Mouse (Mus musculus): ENCODE measurements around the gene Zic5. TPM values are rescaled to one million over a fixed set of nuclear protein-coding genes. Genes with fewer than 3 reads are reported as not detected.
A peak's percentile ranks its signal among the peaks of the same experiment; 100 is the strongest.

The Zic5 gene
- total RNA-seq, 2 experiments from 2014 or later: 5.2 to 6.2 TPM

DNA sequence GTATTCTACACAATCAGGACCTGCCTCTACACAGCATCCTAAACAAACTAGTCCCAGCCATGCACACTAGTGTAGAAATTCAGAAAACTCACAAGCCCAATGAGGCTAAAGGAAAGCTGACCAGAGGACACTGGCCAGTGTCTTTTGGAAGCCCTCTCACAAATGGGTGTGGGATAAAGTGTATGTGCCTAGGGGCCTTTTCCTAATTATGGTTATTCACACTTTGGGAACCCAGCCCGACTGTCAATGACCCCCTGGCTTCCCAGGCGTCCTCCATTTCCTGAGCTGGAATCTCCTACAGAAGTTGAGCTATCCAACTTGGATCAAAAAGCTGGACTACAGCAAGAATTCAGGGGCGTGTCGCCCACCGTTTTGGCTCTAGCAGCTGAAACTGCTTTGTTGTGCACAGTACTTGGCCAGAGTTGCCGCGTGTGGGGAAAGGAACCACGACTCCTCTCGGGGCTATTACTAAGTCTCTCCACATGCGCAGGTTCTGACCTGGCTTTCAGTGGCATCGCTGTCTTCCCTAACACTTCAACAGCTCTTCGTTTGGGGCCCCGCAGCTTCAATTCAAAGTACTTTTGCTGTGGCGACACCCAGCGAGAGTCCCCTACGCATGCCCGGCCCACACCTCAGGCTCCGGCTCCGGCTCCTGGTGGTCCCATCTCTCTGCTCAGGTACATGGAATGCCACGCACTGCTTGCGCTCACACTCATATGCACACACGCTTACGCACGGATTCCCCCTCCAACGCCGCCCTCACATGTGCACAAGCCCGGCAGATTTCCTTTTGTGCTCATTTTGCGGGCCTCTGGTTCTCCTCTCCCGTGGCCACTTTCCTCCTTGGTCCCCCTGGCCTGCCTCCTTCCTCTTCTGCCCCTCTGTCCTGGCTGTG, 15.6 kb downstream of the Zic5 start:
- DNase-seq (ENCODE audit: low spot score in 2 of 2): no peak

GRCm38 (mm10) chr14:122436850-122437249, 28.6 kb downstream of the Zic5 start:
- peak in 1 of 2 experiments; percentile 10 for DNase-seq (ENCODE audit: low spot score in 2 of 2)

- DNase-seq (ENCODE audit: low spot score in 2 of 2): no peak
These were observed 31.4 kb downstream of the Zic5 start for GRCm38 (mm10) chr14:122434039-122434438.

GRCm38 (mm10) chr14:122432558-122432957, 32.9 kb downstream of the Zic5 start:
- DNase-seq (ENCODE audit: low spot score in 2 of 2): no peak

DNA sequence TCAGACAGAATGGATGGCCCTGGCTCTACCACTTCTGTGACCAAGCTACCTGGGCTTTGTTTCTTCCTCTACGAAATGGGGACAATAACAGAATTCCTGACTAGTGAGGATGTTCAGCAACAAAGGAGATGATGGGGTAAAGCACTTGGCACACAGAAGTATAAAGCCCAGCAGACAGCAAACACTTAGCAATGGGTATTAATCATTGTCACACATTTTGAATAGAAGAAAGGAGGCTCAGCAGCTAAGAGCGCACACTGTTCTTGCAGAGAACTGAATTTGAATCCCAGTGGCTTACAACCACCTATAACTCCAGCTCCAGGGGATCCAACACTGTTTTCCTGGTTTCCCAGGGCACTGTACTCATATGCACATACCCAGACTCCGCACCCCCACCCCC, 37.8 kb downstream of the Zic5 start:
- DNase-seq (ENCODE audit: low spot score in 2 of 2): no peak

DNA sequence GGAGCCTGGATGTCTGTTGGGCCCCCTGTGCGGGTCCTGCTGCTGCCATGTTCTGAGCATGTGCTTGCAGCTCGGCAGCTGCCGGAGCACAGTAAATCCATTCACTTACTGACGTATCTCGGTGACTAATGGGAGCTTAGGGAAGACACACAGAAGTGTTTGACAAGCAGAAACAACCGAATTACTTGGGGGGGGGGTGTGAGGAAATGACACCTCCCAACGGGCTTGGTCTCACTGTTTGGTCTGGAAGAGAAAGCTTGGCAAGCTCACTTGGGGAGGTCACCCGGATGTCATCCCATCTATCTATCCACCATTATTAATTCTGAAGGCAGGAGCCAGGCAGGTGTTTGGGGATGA, 38.3 kb downstream of the Zic5 start:
- no peak for DNase-seq (ENCODE audit: low spot score in 2 of 2)

DNA sequence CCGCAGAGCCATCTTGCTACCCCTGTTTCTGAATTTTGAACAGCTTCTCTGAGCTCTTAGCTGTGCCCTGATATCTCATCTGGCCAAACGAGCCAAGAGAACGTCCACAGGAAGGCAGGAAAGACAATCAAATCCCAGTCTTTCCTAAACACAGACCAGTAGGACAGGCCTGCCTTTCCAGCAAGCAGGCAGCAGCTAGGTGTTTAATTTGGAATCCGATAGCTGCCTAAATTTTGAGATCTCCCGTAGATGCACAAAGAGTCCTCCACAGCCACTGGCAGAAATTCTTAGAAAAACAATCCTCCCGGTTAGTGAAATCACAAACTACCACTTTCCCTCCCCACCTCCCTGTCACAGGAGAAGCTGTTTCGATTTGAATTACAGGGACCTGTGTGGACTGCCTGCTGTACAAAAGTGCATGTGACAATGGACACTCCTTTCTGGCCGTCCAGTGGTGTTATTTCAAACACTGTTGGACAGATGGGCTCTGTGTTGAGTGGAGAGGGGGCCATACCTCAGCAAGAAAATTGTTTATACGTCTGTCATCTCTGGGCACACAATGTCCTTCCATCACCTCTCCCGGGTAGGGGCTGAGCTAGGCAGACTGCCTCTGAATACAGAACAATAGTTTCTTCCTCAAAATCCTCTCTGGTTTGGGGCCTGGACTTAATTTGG, 38.8 kb downstream of the Zic5 start:
- DNase-seq (ENCODE audit: low spot score in 2 of 2): no peak

DNA sequence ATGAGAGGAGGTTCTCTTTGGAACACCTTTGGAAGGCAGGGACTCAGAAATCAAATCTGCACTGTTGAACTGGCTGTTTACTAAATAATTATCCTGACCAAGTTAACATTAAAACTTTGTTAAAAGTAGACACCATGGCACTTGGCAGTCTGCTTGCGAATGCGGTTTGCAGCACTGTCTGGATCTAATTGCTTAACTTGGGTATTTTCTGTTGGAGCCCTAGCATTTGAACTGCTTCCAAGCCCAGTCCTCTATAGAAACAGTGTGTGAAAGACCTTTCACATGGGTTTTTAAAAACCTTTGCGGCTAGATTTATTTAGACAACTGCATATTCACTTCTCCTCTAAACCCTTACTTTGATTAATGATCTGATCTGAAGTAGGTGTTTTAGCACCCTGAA, 41.0 kb downstream of the Zic5 start:
- no peak for DNase-seq (ENCODE audit: low spot score in 2 of 2)

DNA sequence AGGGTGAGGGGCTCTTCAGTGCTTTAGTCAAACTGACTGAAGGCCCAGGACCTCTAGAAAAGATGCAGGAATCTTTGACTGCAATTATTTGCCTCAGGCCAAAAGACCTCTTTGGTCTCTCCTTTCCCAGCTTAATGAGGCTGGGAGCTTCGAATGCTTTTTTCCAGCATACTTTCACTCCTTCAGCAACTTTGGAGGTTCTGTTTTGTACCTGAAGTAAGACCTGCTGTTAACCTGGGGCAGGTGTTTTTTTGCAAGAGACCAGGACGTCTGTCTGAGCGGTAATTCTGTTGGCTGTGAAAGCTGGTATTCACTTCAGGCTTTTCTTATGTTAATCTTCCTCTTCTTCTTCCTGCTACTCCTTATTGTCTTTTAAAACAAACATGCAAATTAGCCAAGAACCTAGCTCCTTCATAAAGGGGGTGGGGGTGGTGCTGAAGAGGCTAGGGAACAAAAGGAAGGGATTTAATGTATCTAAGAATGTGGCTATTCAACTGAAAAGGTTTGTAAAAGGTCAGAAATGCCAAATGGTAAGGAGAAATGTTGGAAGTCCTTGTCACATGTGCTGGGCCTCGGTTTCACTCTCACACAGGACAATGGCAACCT, 49.2 kb downstream of the Zic5 start:
- DNase-seq (ENCODE audit: low spot score in 2 of 2): no peak

DNA sequence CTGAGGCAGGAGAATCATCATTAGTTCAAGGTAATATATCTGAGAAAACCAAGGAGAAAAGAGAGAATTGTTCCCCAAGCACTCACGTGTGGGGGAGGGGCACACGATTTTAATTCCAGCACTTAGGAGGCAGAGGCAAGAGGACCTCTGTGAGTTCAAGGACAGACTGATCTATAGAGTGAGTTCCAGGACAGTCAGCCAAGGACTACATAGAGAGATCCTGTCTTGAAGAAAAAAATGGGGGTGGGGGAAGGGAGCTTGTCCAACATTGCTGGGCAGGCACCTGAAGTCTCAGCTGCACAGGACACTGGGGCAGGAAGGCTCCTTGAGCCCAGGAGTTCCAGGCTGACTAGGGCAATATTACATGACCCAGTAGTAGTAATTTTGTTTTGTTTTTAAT, 50.7 kb downstream of the Zic5 start:
- DNase-seq (ENCODE audit: low spot score in 2 of 2): no peak

DNA sequence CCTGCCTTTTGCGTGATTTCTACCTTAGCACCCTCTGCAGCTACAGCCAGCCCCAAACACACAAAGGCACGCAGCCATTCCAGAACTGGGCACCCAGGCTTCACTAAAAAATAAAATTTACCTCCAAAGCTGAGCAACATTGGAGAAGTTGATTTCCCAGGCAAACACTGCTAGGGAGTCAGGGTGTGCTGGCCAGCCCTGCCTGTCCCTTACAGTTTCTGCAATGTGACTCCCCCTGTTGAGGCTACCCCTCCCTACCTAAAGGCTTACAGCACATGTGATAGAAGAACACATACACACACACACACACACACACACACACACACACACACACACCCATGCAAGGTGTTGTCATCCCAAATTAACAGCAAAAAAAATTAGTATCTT, 51.9 kb downstream of the Zic5 start:
- DNase-seq (ENCODE audit: low spot score in 2 of 2): no peak

GRCm38 (mm10) chr14:122412841-122413541, 52.5 kb downstream of the Zic5 start:
- no peak for DNase-seq (ENCODE audit: low spot score in 2 of 2)

Other genes with a start within 250 kb of the Zic5 start
- under 1 TPM in 1 of 2 experiments, not detected in 1; 0.21 TPM for gene Gm5089, start 14.6 kb downstream of the Zic5 start, total RNA-seq (2021)
- gene Zic2, start 9.8 kb upstream of the Zic5 start, total RNA-seq (2021): 10 to 100 TPM; 22.1 to 26.7 TPM
- under 1 TPM in 1 of 2 experiments, not detected in 1; 0.24 TPM for gene Gm10837, start 24.9 kb upstream of the Zic5 start, total RNA-seq (2021)
- gene Pcca, start 68.6 kb upstream of the Zic5 start, total RNA-seq (2021): 10 to 100 TPM; 38.1 to 43.4 TPM